Mouse (Mus musculus) olfactory bulb, adult 2 months (tissue): ENCODE measurements around the gene Myo9b.

ENCODE experiments used
- CTCF ChIP-seq: fragments of 200-500 bp; IDR thresholded peaks from 2 replicates; pipeline ENCODE4 v1.5.1; 2012; ENCODE audit warnings: low read depth, mild to moderate bottlenecking, low read length, moderate library complexity; ENCODE audit not compliant: insufficient read depth
- POLR2A ChIP-seq: fragments of 200-500 bp; IDR thresholded peaks from 2 replicates; pipeline ENCODE4 v1.6.1; 2012; ENCODE audit warnings: mild to moderate bottlenecking, low read depth, low read length, moderate library complexity; ENCODE audit not compliant: insufficient read depth

DNA sequence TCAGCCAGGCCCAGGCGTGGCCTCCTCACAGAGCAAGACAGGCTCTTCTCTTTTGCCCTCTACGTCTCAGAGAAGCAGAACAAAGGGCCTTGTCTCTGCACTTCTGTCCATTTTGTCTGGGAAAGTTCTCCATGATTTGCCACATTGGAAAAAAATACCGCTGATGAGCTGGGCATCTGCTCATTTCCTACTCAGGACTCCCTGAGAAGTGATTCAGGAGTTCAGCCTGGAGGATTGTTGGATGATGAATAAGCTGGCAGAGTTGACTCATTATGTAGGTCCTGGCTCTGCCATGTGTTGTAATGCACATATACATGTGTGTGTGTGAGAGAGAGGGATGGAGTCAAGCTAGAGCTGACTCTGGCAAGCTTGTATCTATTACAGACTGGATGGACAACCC lies 3.7 kb downstream of the Myo9b start:
- TF ChIP-seq CTCF (no peak), POLR2A (no peak)
